Mouse (Mus musculus): ENCODE results near the gene Slit1. TPM values are rescaled to one million over a fixed set of nuclear protein-coding genes. Genes with fewer than 3 reads are reported as not detected.
A peak's percentile ranks its signal among the peaks of the same experiment; 100 is the strongest.

The Slit1 gene
- polyA plus RNA-seq, 2 experiments from 2014 or later: 0.08 TPM; not detected in 1

DNA sequence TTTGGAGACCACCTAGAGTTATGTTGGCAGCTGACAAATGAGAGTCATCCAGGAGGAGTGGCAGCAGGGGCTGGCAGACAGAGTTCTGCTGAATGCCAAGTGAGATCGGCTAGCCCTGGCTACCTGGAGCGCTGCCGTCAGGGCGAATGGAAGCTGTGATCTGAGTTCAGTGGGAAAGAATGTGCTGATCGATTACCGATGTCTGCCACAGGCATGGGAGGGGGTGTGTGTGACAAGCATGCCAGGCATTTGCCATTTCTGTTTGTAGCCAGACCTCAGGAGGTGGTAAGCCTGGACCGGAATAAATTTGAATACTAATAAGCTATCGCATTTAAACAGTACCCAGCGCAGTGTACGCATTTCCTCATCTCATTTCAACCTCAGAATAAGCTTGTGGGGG, 91.5 kb downstream of the Slit1 start:
- ATAC-seq: no peak

DNA sequence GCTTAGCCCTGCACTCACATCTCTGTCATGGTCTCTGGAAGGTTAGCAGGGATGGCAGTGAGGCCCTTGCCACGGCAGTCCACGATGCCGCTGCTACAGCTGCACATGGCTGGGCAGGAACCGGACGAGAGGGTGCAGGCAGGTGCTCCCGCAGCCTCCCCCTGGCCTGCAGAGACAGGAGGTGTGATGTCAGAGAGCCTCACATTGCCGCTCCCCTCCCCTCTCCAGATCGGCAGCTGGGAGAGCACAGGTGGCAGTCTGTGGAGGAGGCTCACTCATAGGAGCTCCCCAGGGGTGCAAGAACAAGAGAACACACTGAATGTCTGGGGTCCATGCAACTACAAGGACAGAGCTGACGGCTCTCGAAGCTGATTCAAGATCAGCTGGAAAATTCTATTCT, 94.1 kb downstream of the Slit1 start:
- no peak for ATAC-seq

DNA sequence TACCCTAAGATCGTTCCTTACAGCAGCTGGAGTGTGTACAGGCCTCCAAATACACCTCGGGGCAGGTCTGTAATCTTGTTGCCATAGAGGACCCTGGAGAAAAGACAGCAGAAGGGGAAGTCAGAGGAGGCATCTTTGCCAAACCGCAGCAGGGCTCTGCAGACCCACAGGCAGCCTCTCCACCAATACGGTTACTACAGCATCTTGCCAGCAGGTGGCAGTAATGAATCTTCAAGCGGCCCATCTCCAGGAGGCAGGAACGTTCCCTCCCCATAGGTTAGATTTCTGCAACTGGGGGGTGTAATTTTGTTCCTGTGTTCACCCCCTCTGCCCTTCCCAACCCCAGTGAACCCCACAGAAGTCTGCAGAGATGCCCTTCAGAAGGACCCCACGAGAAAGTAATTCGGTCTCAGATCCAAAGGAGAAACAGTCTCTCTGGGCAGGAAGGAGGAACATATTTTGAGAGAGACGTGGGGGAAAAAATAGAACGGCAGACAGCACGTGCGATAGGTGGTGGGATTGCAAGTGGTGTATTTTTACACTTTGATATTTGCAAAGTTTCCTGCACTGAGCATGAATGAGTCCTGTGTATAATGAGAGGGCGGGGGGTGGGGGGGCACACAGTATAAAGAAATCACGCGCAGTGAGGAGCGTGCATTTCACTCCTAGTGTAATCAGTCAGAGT, 96.4 kb downstream of the Slit1 start:
- ATAC-seq: no peak

DNA sequence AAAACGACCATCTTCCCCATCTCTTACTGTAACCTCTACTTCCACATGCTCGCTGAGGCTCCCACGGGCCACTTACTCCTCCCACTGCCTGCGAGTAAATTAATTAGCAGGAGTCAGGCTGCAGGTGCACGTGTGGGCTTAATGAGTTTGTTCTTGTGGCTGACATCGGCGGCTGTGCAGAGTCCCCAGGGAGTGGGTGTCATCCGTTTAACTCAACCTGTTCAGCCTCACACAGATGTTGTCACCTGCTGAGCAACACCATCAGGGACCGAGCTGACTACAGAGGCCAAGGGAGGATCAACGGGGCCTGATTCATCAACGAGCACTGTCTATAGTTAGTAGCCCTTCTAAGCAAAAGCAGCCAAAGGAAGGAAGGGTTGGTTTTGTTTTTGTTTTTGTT, 100.5 kb downstream of the Slit1 start:
- ATAC-seq: no peak

DNA sequence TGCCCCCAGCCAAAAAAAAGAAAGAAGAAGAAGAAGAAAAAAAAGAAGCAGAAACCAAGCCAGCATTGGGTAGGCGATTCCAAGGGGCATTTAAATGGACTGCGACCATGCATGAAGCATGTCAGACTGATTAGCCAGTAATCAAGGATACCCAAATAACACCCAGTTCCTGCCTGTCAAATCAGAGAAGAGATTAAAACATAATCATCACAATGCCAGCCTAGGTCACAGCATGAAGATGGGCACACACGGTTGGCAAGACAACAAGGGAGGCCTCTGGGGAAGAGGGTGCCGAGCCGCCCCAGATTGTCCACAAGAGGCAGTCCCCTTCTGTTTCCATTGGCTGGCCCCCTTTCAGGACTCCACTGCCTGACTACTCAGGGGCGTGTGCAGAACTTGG, 108.5 kb downstream of the Slit1 start:
- no peak for ATAC-seq

DNA sequence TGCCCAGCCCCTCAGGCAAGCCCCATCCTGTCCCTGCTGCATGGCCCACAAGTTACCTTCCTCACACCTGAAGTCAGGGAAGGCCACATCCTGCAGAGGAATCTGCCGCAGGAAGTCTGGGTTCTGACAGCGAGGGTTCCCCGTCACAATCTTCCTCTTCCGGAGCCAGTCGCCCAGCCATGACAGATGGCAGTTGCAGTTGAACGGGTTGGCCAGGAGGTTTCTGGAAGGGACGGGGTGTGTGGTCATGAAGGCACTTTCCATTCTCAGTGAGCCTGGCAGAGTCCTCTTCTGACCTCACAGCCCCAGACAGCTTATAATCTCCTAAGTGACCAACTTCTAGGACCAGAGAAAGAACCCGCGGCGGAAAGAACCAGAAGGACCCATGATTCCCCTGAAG, 109.4 kb downstream of the Slit1 start:
- no peak for ATAC-seq

DNA sequence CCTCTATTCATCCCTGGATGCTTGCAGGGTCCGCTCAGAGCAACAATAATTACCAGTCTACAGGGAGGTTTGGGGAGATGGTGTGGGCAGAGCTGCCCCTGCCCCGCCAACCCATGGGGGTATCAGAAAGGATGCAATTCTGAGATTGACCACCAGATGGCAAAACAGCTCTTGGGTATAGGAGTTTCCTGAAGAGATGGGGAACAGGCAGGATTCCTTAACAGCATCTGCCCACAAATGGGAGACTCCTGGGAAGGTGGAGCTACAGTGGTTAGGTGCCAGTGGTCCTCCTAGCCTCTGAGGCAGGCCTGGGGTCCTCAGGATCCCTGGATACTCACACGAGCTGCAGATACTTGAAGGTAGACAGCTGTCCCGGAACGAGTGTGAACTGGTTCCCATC, 113.9 kb downstream of the Slit1 start:
- peak; percentile 28 for ATAC-seq

DNA sequence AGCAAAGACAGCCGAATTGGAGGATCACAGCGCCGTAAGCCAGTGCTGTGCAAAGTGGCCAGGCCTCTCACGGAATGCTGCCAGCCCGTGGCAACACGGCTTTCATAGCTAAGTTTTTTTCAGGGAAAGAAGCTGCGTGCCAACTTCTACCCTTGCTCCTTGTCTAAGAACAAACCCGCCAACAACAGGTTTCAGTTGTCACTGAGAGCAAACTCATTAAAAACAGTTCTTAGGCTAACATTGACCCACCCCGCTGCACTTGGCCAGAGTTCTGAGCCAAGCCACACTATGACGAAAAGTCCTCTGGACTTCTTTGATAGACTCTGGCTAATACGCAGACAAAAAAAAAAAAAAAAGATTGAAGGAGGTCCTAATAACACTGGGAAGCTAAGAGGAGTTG, 114.5 kb downstream of the Slit1 start:
- ATAC-seq: no peak

DNA sequence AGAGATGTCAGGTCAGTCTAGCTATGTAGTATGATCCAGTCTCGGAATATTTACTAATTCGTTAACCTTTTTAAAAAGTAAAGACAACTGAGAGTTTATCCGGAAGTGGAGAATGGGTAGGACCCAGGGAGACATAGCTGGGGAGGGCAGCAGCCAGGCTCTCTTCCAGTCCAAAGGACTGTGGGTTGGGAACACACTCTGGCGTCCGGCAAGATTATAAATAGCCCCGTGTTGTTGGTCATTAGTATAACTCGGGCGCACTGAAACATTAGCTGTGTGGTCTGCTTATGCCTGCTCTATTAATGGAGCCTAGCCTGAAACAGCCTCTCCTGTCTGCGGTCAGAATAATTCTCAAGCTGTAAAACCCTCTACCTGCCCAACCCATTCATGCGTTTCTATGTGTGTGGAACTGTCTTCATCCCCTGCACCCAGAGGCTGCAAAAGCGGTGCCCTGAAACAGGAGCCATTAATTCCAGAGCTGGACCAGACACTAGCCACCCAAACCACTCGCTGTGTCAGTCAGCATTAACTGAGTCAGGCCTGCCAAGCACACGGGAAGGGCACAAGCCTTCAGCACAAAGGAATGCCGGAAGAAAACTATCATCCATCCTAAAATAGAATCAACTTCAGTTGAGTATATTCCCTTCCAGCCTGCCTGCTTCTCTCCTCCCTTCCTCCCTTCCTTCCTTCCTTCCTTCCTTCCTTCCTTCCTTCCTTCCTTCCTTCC, 122.9 kb downstream of the Slit1 start:
- no peak for ATAC-seq

DNA sequence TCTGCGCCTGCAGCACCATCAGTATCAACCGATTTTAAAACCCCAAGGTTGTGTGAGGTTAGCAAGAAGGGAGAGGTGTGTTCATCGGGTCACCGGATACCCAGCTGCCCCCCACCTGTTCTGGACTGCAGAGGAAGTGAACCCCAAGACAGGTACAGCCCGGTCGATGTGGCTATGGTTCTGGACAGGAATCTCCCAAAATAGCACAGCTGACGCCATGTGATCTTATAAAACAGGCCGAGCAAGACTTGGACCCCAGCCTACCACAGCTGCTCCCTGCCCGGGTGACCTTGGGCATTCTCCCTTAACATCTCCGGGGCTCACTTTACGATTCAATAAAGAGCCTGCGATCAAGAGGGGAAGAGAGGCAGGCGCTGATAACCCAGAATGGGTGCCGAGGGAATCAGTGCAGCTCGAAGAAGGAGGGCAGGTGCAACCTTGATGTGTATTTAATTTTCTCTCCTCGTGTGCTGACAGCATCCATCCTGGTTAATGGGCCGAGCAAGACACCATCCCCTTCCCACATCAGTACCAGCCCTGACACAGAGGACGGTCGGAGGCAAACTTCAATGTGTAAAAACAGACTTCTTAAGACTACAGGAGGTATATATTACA, 124.6 kb downstream of the Slit1 start:
- ATAC-seq: no peak

DNA sequence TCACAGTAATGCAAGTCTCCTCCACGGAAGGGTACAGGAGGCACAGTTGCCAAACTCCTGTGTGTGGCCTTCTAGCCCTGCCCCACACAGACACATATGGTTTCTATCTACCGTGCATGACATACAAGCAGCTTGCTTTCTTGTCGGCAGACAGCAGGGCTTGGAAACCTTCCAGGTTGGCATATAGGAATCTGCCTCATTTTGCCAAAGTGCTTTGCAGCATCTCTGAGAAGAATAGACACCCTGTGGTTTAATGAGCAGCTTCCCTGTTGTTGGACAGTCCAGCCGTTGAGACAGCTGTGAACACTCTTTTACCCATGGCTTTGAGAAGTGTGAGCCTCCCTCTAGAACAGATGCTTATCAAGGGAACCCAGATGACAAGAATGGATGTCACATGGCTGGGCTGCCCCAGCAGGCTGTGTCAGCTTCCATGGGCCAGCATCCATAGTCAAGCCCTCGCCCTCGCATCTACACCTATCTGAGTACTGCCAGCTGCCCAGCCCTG, 125.3 kb downstream of the Slit1 start:
- no peak for ATAC-seq

DNA sequence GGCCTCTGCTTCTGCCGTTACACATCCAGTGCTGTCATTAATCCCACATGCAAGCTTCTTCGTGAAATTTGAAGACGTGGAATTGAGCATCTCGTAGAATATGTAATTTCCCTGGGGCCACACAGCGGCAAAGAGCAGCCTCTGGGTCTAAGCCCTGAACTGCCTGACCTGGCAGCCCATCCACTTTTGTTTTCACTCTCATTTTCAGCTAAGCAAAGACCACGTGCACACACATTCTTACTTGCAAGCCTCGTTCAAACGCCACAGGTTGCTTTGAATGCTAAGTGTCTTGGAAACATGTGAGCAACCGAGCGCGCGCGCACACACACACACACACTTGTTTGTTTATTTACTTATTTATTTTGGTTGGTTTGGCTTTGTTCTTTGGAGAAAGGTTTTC, 126.4 kb downstream of the Slit1 start:
- no peak for ATAC-seq

DNA sequence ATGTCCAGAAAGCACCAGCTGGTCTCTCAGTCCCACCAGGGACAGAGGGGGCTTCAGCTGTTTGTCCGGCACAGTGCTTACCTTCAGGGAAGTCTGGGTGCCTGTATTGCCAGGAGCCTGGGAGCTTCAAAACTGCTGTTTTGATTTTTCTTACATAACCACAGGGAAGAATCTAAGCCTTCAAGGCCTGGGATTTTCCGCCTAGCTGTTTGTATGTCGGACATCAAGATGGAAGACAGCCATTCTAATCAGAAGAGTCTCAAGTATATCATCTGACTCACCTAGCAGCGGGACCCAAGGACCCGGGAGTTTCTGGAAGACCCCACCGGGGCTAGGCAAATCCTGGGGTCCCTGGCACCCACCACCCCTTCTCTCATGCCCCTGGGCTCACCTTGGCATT, 127.2 kb downstream of the Slit1 start:
- ATAC-seq: no peak

DNA sequence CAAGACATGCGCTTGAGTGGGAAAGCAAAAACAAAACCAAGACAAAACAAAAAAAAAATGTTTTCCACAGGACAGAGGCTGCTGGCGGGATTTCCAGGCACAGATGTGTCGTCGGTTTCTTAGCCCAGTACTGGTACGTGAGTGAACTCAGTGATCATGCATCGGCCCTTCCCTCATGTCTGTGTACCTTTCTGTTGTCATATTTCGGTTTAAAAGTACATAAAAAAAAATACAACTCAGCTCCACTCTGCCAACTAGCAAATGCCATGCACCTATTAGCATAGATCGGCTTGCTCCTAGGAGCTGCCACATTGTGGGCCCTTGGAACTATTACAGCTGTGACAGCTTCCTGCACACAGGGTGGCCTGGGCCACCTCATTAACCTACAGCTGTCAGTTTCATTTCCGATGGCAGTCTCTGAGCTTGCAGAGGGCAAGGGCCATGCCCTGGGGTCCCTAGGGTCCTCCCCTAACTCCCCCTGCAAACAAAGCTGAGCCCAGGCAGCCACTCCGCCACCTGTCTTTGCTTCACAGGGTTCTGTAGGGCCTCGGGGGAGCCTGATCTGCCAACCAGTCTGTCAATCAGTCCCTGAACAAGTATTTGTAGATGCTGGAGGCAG, 127.8 kb downstream of the Slit1 start:
- ATAC-seq: no peak

DNA sequence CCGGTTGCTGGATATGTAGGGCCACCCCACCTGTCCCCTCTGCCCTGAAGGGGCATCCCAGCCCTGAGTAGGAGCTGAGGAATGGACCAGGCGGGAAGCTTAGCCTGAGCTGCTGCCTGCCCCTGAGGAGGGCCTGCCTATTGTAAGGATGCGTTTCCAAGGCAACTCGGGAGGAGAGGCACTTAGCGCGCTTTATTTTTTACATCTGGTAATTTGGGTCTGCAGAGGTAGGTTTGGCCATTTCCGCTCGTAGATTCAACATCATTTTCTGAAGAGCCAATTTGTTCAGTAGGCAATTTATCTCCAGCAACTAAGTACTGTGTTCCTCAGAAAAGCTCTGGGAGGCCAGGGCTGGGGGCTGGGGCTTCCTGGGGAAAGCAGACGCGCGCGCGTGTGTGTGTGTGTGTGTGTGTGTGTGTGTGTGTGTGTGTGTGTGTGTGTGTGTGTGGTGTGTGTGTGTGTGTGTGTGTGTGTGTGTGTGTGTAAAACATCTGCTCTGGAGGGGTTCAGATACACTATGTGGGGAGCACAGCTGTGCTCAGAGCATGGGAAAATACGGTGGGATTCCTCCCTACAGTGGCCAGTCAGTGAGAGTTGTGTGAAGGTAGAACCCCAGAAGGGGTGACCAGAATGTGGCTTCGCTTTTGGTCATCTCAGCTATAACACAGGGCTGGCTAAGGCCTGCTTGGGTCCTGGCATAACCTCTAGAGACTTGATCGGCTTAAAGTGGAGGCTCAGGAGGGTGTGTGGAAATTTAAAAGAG, 130.0 kb downstream of the Slit1 start:
- ATAC-seq: no peak

DNA sequence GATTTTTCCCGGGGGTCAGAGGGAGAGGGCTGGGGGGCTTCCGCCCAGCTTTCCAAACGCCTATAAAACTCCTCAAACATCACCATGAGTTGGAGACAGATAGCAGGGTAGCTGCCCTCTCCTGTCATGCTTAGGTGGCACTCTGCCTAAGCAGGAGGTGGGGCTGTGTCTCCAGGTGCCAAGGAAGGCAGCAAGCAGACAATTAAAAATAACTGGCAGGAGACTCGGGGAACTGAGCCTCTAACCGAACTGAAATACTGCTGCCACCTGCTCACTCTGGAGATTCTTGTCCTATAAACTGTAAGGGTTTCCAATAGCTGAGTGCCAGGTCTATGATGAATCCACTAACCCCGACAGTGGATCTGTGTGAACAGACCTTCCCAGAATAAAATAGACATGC, 131.8 kb downstream of the Slit1 start:
- no peak for ATAC-seq

DNA sequence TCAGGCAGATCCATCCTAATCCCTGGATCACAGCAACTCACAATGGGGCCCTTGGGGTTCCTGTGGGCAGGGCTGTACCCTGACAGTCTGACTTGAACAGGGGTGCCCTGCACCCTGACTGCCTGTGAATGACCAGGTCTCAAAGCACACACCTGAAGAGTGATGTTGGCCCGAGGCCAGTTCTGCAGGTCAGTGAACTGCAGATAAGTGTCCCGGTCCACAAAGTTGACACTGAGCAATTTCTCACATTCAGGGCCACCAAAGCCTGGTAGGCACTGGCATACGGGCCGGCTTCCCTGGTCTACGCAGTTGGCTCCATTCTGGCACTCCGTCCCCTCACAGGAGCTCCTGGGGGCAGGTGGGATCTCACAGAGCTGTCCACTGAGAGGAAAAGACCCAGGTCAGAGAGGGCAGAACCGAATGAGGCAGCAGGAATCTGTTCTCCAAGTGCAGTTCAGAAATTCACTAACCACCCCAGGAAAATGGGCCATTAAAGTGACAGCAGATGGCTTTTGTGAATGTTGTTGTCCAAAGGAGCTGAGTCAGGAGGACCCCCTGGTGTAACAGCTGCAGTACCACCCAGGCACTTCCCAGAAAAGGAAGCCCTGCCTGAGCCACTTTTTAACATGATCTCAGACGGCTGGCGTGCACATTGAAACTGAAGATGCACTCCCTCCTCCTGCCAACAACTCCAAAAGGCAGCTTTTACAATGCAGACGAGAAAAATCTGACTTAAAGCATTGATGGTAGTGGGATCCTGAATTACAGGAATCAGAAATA, 137.1 kb downstream of the Slit1 start:
- no peak for ATAC-seq

DNA sequence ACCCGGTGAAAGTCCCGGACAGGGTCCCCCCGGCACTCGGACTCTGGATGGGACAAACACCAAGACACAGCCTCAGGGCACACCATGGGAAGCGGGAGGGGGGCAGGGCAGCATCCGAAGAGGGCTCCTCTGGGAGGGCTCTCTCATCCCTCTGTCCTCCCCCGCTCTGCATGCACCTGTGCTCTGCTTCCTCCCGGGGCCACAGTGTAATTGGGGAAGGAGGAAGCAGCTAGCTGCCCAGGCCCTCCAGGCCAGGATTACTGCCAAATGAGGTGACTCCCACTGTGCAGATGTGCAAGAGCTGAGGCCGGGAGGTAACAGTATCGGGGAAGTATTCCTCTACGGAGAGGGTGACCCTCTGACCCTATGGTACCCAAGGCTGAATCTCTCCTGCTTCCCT, 142.8 kb downstream of the Slit1 start:
- no peak for ATAC-seq

DNA sequence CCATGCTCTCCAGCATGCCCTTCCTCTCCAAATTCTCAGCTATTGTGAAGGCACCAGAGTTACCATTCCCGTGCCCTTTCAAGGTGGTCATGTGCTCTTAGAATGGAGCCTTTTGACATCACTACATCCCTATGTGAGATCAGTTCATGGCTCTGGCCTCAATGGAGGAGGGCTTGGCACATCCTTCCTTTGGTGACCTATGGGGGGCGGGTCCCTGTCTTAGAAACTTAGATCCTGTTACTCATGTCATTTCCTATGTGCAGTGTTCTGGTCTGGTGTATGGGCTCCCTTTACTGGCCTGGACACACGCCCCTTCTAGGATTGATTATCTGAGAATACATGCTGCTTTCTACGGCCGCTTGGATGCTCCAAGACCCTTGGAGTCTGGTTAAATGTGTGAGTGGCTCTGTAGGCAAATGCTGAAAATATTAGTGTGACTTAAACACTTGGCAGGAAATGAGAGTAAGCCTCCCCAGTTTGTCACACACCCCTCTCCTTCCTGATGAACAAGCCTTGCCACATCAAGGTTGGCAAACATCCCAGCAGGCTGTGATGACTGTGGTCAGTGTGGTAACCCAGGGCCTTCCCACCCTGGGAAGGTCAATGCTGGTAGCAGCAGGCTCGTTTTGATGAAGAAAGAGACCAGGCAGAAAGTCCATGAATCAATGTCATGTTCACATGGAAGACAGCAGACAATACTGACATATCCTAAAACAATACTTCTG, 146.1 kb downstream of the Slit1 start:
- ATAC-seq: no peak

DNA sequence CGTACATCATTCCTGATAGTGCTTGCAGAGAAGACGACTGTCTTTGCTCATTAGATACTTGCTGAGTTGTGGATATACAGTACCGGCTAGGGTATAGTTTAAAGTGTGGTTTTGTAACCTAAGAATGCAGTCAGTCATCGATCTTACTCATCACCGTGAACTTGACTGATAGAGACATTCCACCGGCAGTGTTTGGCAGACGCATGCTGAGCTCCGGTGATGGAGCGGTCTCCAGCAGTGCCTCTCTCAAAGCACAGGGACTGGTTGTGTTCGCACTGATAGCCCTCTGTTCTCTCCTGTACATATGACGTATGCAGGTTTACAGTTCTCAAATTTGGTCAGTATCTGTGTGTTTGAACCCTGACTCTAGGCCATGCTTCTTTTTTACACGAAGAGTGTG, 151.7 kb downstream of the Slit1 start:
- no peak for ATAC-seq

DNA sequence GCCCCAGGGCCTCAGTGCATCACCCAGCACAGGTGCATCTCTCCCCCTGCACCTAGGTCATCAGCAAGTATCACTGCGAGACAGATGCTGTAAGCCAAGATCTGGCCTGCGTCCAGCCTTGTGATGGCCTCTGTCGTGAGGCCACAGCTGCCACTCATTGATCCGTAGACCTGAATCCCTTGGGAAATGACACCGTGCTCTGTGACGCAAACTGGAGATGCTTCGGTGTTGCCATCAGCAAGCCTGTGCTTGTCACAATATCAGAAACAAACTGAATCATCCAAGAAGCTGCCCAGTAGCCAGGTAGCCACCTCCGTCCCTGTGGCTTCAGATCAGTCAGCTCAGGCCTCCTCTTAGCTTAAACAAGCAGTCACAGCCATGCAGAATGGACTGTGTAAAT, 153.8 kb downstream of the Slit1 start:
- ATAC-seq: no peak
